Mouse (Mus musculus) ZHBTc4 (cell line): Measurements from ENCODE around the gene Dennd1b.
A peak's percentile ranks its signal among the peaks of the same experiment; 100 is the strongest.

Experiments
- DNase-seq: peaks from one replicate; pipeline ENCODE4 v3.0.0-alpha.2; 2011; ENCODE audit warnings: low read depth, low spot score

Dennd1b gene

DNA sequence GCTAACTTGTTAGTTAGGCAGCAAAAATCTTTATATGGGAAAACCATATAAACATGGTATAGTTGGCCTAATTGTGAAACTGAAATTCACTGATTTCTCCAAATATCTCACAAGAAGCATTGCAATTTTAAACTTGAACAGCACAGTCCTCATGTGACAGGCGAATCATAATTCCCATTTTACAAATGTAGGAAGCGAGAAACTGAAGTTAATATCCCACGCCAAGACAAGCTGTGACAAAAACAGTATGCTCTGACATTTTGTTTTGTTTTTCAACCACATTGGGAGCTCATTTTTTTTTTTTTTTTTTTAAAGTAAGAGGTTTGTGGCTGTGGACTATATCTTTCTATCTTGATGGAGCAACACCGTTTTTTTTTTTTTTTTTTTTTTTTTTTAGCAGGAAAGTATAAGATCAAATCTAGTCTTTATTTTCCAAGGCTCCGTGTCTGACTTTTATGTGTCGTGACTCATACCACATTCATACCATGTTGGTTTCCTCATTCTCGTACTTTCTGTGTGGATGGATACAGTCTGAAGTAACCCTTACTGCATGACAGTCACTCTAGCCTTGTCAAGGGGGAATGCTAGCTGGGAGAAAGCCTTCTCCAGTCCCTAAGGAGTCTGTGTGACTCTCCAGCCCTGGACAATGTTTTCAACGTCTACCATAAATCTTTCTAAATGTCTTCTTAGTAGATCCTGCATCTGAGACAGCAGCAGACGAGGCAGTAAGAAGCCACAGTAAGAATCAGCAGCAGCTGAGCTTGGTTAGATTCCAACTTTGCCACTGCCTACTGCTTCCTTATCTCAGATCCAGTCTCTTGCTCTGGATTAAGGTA is 751 bp upstream of the Dennd1b start:
- DNase-seq, result no peak

DNA sequence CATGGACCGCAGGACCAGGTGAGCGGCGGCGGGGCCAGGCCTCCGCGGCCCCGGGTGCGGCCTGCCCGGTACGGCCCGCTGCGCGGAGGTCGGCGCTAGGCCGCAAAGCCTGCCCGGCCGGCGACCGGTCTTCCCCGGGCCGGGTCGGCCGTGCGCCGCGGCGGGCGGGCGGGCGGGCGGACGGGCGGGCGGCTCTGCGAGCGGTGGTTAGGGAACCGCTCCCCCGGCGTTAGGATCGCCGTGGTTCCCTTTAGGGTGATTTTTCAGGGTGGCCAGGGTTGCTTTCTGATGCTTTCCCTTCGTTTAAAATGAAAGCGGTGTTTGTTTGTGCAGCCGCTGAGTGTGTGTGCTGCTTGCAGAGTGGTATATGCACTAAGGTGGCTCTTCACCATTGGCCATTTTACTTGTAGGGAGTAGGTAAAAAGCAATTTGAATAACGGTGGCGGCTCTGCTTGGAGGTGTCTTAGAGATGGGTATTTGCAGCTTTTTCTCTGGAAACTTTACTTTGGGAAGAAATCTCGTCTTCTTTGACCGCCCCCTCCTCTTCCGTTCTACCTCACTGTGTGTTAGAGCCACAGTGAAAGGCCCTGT is 728 bp downstream of the Dennd1b start:
- peak; percentile 59 for DNase-seq

DNA sequence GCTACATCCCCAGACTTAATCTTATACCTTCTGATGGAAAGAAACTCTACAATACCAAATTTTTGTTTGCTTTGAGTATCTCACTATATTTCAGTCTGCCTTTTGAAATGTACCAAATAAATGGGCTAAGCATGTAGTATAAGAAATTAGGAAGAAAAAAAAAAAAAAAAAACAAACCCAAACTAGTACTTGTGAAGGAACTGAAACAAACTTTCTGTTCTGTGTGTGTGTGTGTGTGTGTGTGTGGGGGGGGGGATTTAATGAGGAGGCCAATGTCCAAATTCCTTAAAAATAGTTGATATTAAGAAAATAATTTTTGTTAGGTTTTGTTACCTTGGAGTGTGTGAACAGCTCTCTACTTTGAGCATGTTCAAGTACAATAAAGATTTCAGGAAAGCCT is 1.8 kb downstream of the Dennd1b start:
- no peak for DNase-seq

DNA sequence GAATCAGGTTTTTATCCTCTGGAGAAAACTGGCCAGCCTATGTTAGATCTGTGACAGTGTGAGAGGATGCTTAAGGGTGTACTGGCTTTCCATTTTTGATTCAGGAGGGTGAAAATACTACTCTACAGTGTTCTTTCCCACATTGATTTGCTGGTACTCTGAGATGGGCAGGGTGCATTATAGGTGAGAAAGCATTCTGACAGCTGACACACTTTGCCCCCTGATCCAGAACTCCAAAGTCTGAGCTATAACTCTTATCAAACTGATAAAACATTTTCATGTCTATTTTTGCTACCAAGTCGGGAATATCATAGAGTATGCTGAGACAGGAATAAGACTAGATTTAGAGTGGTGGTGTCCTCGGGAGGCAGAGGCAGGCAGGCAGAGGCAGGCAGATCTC is 2.3 kb downstream of the Dennd1b start:
- DNase-seq, result no peak

DNA sequence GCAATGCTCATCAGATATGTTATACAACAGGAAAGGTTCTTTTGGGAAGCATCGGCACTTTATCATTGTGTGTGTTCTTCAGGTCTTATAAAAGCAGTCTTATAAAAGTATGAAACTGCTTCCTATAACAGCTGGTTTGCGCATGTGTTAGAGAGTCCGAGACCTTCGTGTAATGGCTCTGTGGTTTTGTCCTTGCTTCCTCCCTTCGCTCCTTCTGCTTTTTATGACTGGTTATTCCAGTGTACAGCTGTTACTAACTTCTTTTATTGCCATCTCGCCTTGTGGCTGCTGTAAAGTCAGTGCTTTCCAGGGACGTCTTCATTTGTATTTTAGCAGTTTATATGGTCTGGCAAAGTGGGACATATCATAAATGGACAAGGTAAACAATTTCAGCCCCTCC is 4.2 kb downstream of the Dennd1b start:
- no peak for DNase-seq

DNA sequence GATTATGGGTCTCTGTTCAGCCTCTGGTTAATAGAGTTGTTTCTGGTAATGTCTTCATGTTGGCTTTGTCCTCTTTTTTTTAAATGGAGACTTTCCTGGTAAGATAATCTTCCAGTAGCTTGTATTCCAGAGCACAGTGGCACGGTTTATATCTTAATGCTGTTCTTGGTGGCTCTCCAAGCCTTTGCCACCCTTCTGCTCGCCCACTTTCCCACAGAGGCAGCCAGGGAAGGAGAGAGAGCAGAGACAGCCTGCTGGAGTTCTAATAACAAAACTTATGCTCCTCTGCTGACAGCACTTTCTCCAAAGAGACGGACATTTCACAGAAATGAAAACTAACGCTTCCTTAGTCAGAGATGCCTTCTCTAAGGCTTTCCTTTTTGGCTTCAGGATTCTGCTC is 6.8 kb downstream of the Dennd1b start:
- no peak for DNase-seq

DNA sequence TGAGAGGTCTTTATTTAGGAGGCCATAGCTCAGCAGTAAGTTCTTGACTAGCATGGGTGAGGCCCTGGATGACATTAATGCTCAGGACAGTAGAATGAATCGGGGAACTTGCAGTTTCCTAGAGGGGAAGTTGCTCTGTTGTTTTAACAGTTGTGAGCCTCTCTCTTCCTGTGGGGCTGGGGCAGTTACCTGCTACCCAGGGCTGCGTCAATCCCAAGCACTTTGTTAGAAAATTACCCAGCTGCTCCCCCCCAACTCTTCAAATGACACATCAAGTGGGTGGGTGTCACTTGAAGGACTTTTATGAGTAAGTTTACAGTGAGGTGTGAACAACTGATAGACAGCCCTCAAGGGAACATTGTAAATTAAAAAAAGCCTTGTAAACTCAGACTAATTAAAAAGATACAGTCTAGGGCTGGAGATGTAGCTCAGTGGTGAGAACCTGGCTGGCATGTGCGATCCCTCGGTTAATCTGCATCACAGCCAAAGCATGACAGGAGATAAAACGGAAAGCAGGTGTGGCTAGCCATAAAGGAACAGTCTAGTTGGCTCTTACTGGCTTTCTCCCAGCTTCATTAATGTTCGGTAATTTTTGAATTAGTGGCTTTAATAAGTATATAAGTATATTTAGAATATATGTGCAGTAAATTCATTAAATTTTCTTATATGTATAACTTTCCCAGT is 10.4 kb downstream of the Dennd1b start:
- DNase-seq, result no peak

DNA sequence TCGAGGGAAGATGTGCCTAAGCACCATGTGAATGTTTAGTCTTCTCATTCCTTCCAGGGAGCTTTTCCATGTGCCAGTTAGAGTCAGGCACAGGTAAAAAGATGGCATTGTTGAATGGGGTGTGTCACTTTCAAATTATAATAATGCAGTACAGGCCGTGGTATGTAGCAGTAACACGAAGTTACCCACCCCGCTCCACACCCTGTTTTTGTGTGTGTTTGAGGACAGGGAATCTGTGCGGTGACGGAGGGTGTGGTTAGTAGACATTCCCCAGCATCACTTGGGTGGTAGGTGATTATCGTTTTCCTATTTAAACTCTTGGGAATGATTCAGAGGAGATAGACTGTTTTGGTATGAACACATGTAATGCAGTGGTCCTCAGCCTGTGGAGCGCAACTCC is 11.6 kb downstream of the Dennd1b start:
- DNase-seq, result peak; percentile 63

DNA sequence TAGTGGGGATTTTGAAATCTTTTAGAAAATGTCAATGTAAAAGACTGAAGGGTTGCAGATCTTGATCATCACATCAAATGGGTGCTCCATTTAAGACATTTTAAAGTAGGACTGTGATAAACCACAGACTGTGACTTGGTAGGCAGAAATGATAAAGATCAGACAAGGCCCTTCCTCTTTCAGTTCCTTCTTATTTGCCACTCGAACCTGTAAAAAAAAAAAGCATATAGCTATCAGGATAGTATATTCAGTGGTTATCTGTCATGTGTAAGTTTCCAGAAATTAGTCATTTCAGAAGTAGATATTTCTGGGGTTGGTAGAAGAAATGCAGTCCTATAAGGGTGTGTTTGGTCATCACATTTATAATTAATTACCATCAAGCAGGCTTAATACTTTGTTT is 12.7 kb downstream of the Dennd1b start:
- no peak for DNase-seq

DNA sequence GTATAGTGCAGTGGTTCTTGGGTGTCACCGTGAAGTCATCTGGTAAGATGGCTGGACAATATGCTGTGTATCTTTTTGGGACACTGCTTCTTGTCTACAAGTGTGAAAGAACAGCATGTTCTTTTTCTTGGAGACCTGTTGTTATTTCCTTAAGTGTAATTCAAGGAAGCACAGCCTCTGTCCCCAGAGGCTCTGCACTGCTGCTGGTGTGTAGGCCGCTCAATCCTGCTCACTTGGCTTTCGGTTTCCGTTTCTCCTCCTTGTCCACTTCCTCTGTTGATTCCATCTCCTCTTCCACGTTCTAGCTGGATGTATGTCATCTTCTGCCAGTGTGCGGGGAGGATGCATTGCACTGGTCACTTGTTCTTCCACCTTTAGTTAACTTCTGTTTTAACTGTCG is 19.0 kb downstream of the Dennd1b start:
- DNase-seq, result no peak

DNA sequence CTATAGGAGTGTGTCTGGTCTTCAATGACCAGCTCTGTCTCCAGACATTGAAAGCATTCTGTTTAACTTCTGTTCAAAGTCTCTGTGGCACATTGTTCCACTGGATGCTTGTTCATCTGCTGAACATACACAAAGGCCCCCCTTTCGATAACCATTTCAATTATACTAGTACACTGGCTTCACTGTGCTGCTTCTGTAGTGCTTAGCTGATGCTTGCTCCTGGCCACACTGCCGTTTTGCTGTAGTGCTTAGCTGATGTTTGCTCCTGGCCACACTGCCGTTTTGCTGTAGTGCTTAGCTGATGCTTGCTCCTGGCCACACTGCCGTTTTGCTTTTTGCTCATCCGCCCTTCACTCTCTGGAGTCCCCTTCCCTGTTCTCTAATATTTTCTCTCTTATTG is 19.4 kb downstream of the Dennd1b start:
- no peak for DNase-seq

DNA sequence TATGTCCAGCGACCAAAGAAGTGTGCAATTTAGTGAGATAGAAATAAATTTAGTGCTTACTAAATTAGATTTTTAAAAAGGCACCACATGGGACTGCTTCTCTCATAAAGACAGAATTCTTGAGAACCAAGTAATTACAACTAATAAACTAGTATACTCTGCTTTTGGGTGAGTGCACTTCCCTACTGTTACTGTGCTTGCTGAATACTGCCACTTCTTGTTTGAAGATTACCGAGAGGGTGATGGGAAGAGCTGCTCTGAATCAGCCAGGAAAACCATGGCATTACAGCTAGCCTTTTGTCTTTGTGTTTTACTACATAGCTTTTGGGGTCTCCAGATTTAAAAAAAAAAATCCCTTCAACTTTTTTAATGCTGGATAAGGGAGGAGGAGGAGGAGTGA is 19.8 kb downstream of the Dennd1b start:
- no peak for DNase-seq

DNA sequence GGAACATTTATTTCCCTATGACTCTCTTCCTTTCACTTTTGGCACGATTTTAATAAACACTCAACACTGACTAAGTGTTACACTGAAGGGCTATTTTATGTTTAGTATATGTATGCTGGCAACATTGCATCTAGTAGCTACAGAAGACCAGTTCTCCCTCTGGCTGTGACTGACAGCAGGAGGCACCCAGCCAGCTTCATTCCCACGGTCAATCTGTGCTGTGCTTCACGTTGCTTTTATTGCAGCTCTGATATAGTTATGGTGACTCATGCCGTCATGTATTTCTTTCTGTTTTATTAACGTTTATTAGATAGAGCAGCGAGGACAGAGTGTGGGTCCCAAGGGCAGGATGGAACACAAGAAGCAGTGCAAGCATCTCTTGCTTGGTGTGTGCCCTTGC is 20.2 kb downstream of the Dennd1b start:
- DNase-seq, result no peak

DNA sequence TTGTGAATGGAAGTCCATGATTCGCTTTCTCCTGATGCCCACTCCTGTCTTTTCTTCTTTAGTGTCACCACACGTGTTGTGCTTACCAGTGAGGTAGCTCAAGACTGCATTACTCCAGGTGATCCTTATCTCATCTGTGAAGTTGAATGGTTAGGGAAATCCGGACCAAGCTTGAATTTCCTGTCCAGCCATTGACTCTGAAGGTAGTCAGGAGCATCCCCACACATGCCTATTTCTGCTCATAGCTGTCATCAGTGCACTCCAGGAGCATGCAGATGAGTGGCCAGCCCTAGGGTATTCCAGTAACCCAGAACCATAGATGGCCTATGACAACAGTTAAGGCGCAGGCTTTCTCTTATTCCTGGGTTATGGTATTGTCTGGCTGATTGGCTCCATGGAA is 20.9 kb downstream of the Dennd1b start:
- no peak for DNase-seq

DNA sequence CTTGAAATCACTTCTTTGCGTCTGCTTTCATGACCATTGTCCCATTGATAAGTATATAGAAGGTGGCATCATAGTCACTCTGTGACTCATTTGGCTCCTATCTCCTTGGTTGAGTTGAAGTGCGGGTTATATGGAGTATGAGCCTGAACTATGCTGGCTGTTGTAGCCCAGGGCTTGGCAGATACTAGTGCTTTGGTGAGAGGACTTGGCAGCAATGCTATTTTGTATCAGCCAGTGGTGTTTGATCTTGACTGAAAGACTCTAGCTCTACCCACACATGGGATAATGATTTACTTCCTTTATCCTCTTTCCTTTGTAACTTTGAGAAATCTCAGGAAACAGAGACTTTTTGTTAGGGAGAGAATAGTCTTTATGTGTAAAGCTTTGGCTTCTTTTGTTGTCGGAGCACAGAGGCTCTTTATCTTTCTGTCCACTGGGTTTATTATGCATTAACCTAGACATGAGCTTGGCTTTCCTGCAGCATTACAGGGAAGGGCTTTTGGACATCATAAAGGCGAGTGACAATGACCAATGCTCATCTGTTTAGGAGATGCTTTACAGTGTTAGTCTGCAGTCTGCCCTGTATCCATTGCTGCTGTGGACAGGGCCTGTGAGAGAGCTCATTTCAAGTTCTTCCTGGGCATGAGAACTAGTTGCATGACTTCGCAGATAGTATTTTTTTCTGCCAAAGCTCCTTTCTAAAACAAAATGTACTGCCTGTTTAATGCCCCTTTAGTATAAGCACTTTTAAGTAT is 29.3 kb downstream of the Dennd1b start:
- no peak for DNase-seq

DNA sequence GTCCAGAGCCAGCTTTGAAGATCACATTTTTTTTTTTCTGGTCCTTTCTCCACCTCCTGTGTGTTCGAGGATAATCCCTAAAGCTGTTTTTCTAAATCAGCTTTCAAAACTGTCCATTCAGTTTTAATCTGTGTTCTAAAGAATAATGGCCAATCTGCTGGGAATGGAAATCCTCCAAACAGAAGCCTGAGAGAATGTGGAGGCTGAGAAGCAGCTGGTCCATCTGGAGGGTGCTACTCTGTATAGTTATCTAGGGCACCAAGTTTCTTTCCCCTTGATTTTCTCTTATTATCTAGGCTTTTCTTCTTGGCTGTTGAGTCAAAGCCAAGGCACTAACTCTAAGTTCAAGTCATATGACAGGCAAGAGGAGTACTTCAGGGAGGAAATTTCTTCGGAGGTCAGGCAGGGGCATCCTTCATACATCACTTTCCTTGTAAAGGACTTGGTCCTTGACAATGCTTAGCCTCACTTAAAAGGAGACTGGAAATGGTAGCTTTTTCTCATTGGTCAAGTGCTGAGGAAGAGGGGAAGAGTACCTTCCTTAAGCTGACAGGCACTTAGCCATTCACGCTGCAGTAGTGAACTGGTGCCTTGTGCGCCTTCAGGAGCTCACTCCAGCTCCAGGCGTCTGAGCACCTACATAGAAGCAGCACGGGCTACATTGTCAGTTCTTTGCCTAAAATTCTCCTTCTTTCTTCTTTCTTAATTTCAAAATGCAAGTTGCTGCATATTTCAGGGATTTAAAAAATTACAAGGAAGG is 32.6 kb downstream of the Dennd1b start:
- no peak for DNase-seq

DNA sequence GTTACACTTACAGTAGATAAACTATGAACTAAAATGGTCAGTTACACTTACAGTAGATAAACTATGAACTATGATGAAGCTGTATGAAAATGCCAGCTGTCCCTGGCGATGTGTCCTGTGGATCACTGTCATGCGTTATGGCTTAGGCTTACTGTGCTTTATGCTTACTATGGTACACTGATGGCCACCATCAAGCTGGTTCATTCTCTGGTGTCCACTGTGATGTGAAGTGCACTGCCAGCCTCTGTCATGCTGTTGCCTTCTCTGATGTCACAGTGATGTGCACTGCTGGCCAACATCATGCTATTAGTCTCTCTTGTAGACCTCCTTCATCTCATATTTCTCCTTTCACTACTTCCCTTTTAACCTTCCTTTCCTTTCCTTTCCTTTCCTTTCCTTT is 33.4 kb downstream of the Dennd1b start:
- no peak for DNase-seq

DNA sequence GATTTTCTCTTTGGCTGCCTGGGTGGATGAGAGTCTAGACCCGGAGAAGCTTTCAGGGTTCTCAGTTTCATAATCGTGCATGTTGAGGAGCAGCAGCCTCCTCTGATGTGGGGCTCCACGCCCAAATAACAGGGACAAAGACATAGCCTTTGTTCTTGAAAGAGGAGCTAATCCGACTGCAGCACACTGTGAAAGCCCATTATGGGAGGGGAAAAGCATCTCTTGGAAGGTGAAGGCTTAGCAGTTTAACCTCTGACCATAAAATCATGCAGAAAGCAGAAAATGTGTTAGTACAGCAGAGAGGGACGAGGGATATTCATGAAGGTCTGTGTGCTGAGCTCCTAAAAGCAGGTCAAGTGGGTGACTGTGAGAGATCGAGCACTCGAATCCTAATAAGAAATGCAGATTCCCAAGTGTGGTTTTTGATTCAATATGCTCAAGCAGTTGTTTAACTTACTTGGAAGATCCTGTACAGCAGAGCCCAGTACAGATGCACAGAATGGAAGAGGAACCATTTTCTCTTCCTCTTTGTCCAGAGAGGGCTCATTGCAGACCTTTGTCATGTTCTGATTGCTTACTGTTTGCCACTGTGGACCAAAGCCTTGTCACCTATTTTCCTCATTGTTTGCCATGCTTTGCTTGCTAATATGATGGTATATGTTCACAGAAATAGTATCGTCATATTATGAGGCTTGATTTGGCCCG is 37.6 kb downstream of the Dennd1b start:
- peak; percentile 16 for DNase-seq

DNA sequence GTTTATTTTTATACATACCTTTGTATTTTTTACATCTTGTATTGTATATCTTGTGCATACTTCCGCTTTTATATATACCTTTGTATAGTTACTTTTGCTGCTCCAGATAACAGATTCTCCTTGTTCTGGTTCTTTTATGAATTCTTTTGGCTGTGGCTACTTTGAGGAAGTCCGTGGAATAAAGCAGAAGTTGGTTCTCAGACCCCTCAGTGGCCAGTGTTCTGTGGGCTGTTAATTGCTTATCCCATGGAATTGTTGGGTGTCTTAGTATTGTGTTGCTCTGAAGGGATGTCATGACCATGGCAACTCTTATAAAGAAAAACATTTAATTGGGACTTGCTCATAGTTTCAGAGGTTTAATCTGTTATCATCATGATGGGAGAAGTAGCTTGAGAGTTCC is 40.3 kb downstream of the Dennd1b start:
- no peak for DNase-seq

DNA sequence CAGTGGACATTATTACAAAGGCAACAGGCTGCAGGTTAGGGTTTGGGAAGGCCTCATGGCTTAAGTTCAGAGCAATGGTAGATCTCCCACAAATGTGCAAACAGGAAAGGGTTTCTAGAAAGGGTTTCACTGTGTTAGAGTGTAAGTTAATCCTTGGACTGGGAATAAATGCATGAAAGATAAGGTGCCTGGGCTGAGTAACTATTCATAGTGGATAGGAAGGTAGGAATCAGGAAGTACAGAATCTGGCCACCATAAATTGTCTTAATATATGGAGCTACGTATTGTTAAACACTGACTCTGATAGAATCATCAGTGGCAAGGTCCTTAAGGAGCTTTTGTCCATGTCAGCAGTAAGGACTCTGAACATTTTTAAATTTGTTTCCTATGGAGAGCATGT is 42.8 kb downstream of the Dennd1b start:
- DNase-seq, result no peak

DNA sequence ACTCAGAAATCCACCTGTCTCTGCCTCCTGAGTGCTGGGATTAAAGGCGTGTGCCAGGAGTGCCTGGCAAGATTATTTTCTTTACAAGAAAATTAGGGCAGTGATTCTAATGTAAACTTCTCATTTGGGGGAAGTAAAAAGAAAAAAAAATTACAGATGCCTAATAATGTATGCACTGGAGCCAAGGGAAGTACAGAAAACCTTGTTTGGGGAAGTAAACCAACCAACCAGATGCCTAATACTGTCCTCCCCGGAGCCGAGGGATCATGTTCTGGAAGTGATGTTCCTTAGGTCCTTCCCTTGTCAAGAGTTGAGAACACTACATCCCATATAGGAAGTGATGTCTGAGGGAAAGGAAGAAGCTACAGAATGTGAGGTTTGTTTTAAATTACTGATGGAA is 44.2 kb downstream of the Dennd1b start:
- DNase-seq, result no peak
